Comparison of ENCODE assay signal across 8 mouse cellular contexts in the genomic region with DNA sequence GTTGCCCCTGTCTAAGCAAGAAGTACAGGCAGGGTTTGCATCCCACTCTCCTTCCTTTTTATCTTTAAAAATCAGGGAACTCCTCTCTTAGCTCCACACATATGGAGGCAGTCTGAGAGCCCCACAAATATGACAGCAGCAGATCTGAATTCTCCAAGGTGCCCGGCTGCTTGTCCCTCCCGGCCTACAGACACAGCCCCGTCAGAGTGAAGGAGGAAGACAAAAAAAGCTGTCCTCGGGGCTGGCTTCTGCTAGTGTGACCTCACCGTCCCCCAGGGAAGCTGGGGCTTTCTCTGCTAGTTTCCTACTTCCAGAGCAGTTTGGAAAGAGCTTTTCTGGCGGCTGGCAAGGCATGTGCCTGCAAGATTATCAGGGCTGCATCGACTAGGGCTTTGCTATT. TPM values are rescaled to one million over a fixed set of nuclear protein-coding genes. Genes with fewer than 3 reads are reported as not detected.
DNase-seq lines count a peak whose midpoint lies in the region; ATAC-seq lines count a peak whose summit lies in the region.

No protein-coding gene starts in this region.

- H3K9me3 ChIP-seq in limb, embryonic 10.5 days (replicated peaks), result no peaks in the 10 kb centered on the region

- no peaks in the 10 kb centered on the region for H3K27me3 ChIP-seq in limb, embryonic 10.5 days (ENCODE audit: low read depth, poor library complexity, severe bottlenecking)

- no peak overlapping the region for H3K4me3 ChIP-seq in limb, embryonic 10.5 days

- no peaks in the 10 kb centered on the region for H3K36me3 ChIP-seq in limb, embryonic 10.5 days

- ATAC-seq in erythroblast, adult 5-6 weeks (replicated peaks; ENCODE audit: low FRiP score, poor library complexity, severe bottlenecking), result no peak

- H3K27ac ChIP-seq in limb, embryonic 10.5 days, result peak overlapping the region; percentile 42

- DNase-seq in kidney, postnatal 14 days, result peak; percentile 35
- DNase-seq in kidney, adult 18-20 months, result no peak
- peak; percentile 54 for DNase-seq in embryo, embryonic 10.5 days (ENCODE audit: low spot score)
- peak; percentile 64 to 75 for DNase-seq in heart, adult 18-20 months
- no peak for DNase-seq in limb, embryonic 10.5 days (ENCODE audit: low spot score)
- no peak for DNase-seq in cerebellum, adult 11-12 months
- DNase-seq in spleen, postnatal 10 days (ENCODE audit: low spot score in 2 of 2), result no peak

- no peaks in the 10 kb centered on the region for H3K4me1 ChIP-seq in limb, embryonic 10.5 days

- WGBS in limb, embryonic 10.5 days, result 32% methylated on average over 7 of the region's 7 CpGs

RNA-seq across cellular contexts. Expression of a gene that starts 55.3 kb away (rescaled TPM):
- 10 to 100 TPM; 16.2 to 17.9 TPM for total RNA-seq in heart, adult 18-20 months (2021)
- polyA plus RNA-seq in limb, embryonic 10.5 days (2016; fragmentation: Nextera tagmentation; extraction: Ambion mirVana), result 25.6 and 25.7 TPM in 2 replicates
- 0.77 and 2.5 TPM in 2 replicates for total RNA-seq in erythroblast, adult 5-6 weeks (2015; ENCODE audit: low replicate concordance)
- total RNA-seq in erythroblast, adult 5-6 weeks (2017; ENCODE audit: low replicate concordance), result 4.6 and 6.1 TPM in 2 replicates

RNA-seq across cellular contexts. Expression of a gene that starts 55.5 kb away (rescaled TPM):
- total RNA-seq in heart, adult 18-20 months (2021), result 10 to 100 TPM; 59.7 to 65.9 TPM
- polyA plus RNA-seq in limb, embryonic 10.5 days (2016; fragmentation: Nextera tagmentation; extraction: Ambion mirVana), result 140 and 144 TPM in 2 replicates
- total RNA-seq in erythroblast, adult 5-6 weeks (2015; ENCODE audit: low replicate concordance), result 57.5 and 85.5 TPM in 2 replicates
- 58.0 and 74.6 TPM in 2 replicates for total RNA-seq in erythroblast, adult 5-6 weeks (2017; ENCODE audit: low replicate concordance)

Comparison
In these comparisons a context has a peak if more than half of its experiments do, and no peak if none do; other contexts are left out.
1. DNase-seq: peak in kidney, postnatal 14 days (single experiment), embryo, embryonic 10.5 days (single experiment) and heart, adult 18-20 months (2 of 2); none in kidney, adult 18-20 months (single experiment), limb, embryonic 10.5 days (single experiment), cerebellum, adult 11-12 months (single experiment) and spleen, postnatal 10 days (0 of 2).